Mouse (Mus musculus) forebrain, embryonic 11.5 days (tissue): ENCODE measurements around the gene Notch2. TPM values are rescaled to one million over a fixed set of nuclear protein-coding genes. Genes with fewer than 3 reads are reported as not detected.

ENCODE experiments used
- ATAC-seq: fragments of 200-750 bp; cut with Nextera tagmentation; replicated peaks from 2 replicates; pipeline ENCODE4 v1.8.0; 2017; ENCODE audit warnings: moderate TSS enrichment; ENCODE audit not compliant: low FRiP score
- DNase-seq: peaks from one replicate; pipeline ENCODE4 v3.0.0-alpha.2; 2017; ENCODE audit warnings: low spot score
- H3K27ac ChIP-seq: fragments of 300-500 bp; sonication (generic); 2 replicates; pipeline ENCODE4 v1.5.1; 2014; ENCODE audit warnings: low read depth, low read length
- H3K27me3 ChIP-seq: fragments of 300-500 bp; sonication (generic); 2 replicates; pipeline ENCODE4 v1.6.1; 2014; ENCODE audit warnings: mild to moderate bottlenecking, low read length, mixed read lengths; ENCODE audit not compliant: control insufficient read depth, insufficient read depth
- H3K36me3 ChIP-seq: fragments of 300-500 bp; sonication (generic); 2 replicates; pipeline ENCODE4 v1.6.1; 2014; ENCODE audit warnings: mild to moderate bottlenecking, low read length, moderate library complexity, mixed read lengths; ENCODE audit not compliant: control insufficient read depth, insufficient read depth
- H3K4me1 ChIP-seq: fragments of 300-500 bp; sonication (generic); replicated peaks from 2 replicates; pipeline ENCODE4 v1.6.1; 2014; ENCODE audit warnings: low read length, mixed read lengths; ENCODE audit not compliant: control insufficient read depth, insufficient read depth
- H3K4me2 ChIP-seq: fragments of 300-500 bp; sonication (generic); 2 replicates; pipeline ENCODE4 v1.6.1; 2014; ENCODE audit warnings: low read depth, mild to moderate bottlenecking, low read length, moderate library complexity, mixed read lengths; ENCODE audit not compliant: severe bottlenecking
- H3K4me3 ChIP-seq: fragments of 300-500 bp; sonication (generic); 2 replicates; pipeline ENCODE4 v1.5.1; 2014; ENCODE audit warnings: low read depth, low read length
- H3K9ac ChIP-seq: fragments of 300-500 bp; sonication (generic); 2 replicates; pipeline ENCODE4 v1.6.1; 2014; ENCODE audit warnings: low read length
- H3K9me3 ChIP-seq: fragments of 300-500 bp; sonication (generic); 2 replicates; pipeline ENCODE4 v1.6.1; 2016; ENCODE audit warnings: low read length, mixed read lengths; ENCODE audit not compliant: control insufficient read depth
- WGBS: fragments of 180-500 bp; shearing (Covaris S2); extraction: QIAGEN DNeasy Blood & Tissue Kit; methylation state at CpG from one replicate; pipeline ENCODE4 v1.1.7; 2014; 5-methylcytosine and 5-hydroxymethylcytosine counted together
- polyA plus RNA-seq: library from polyadenylated mRNA; unstranded; fragments of >200 nt; fragmentation: Nextera tagmentation; extraction: Ambion mirVana; gene quantifications from 2 replicates; pipeline ENCODE4 v1.2.1, GENCODE M21; 2014

Gene Notch2
- polyA plus RNA-seq, 1 experiment from 2014 or later, result 27.6 TPM

GRCm38 (mm10) chr3:98016901-98017591 is 3.7 kb downstream of the Notch2 start:
- no peak for ATAC-seq
- Histone ChIP-seq H3K4me2 (no peak overlapping the region), H3K4me3 (no peak overlapping the region), H3K36me3 (no peaks in the 10 kb centered on the region), H3K27ac (no peak overlapping the region), H3K4me1 (0 out of 2 replicates have a peak, but pooled peaks cover 2% of the 10 kb centered on the region), H3K27me3 (no peaks in the 10 kb centered on the region), H3K9me3 (no peaks in the 10 kb centered on the region), H3K9ac (no peak overlapping the region)
- WGBS, result 72% methylated on average over 5 of the region's 5 CpGs
- DNase-seq, result no peak

- Histone ChIP-seq H3K4me2 (no peak overlapping the region), H3K9me3 (no peaks in the 10 kb centered on the region), H3K9ac (no peak overlapping the region), H3K4me3 (no peak overlapping the region), H3K27me3 (no peaks in the 10 kb centered on the region), H3K36me3 (no peaks in the 10 kb centered on the region), H3K27ac (no peak overlapping the region), H3K4me1 (no peaks in the 10 kb centered on the region)
- 85% methylated on average over 4 of the region's 4 CpGs for WGBS
- no peak for ATAC-seq
- no peak for DNase-seq
These were observed 4.9 kb downstream of the Notch2 start for GRCm38 (mm10) chr3:98018187-98018586.

GRCm38 (mm10) chr3:98020431-98021229 is 7.3 kb downstream of the Notch2 start:
- Histone ChIP-seq H3K4me1 (peaks cover 14% of the 10 kb centered on the region), H3K4me3 (no peak overlapping the region), H3K27me3 (no peaks in the 10 kb centered on the region), H3K9me3 (no peaks in the 10 kb centered on the region), H3K36me3 (no peaks in the 10 kb centered on the region), H3K9ac (no peak overlapping the region), H3K4me2 (no peak overlapping the region), H3K27ac (no peak overlapping the region)
- DNase-seq, result no peak
- ATAC-seq, result no peak
- 80% methylated on average over 9 of the region's 9 CpGs for WGBS

- Histone ChIP-seq H3K9me3 (no peaks in the 10 kb centered on the region), H3K36me3 (no peaks in the 10 kb centered on the region), H3K9ac (peak overlapping the region; percentile 33; the same call in 1 of the 2 replicates), H3K4me3 (no peak overlapping the region; the same call in 1 of the 2 replicates), H3K27ac (peak overlapping the region; percentile 69; the same call in 1 of the 2 replicates), H3K4me2 (peak overlapping the region; percentile 29; the same call in 1 of the 2 replicates), H3K4me1 (peaks cover 26% of the 10 kb centered on the region), H3K27me3 (no peaks in the 10 kb centered on the region)
- WGBS, result under 1% methylated on average over 13 of the region's 13 CpGs
- ATAC-seq (peak; percentile 70), DNase-seq (peak; percentile 71)
These were observed 11.0 kb downstream of the Notch2 start for GRCm38 (mm10) chr3:98024288-98024848.

GRCm38 (mm10) chr3:98025521-98025920 is 12.2 kb downstream of the Notch2 start:
- Histone ChIP-seq H3K4me2 (no peak overlapping the region; the same call in 1 of the 2 replicates), H3K4me1 (peaks cover 29% of the 10 kb centered on the region), H3K9ac (no peak overlapping the region; the same call in 1 of the 2 replicates), H3K9me3 (no peaks in the 10 kb centered on the region), H3K27ac (peak overlapping the region; percentile 69), H3K36me3 (no peaks in the 10 kb centered on the region), H3K4me3 (no peak overlapping the region), H3K27me3 (no peaks in the 10 kb centered on the region)
- 24% methylated on average over 14 of the region's 14 CpGs for WGBS
- ATAC-seq (no peak), DNase-seq (no peak)

GRCm38 (mm10) chr3:98025921-98026880 is 12.9 kb downstream of the Notch2 start:
- Histone ChIP-seq H3K9ac (no peak overlapping the region; the same call in 1 of the 2 replicates), H3K27me3 (no peaks in the 10 kb centered on the region), H3K36me3 (no peaks in the 10 kb centered on the region), H3K4me2 (no peak overlapping the region; the same call in 1 of the 2 replicates), H3K27ac (peak overlapping the region; percentile 37; the same call in 1 of the 2 replicates), H3K9me3 (no peaks in the 10 kb centered on the region), H3K4me1 (peaks cover 29% of the 10 kb centered on the region), H3K4me3 (no peak overlapping the region)
- 27% methylated on average over 10 of the region's 10 CpGs for WGBS
- DNase-seq, result no peak
- no peak for ATAC-seq

GRCm38 (mm10) chr3:98027371-98027774 is 14.0 kb downstream of the Notch2 start:
- no peak overlapping the region for H3K4me3 ChIP-seq
- DNase-seq (no peak), ATAC-seq (no peak)
- H3K9ac ChIP-seq, result no peak overlapping the region
- no peak overlapping the region for H3K4me2 ChIP-seq
- no peaks in the 10 kb centered on the region for H3K36me3 ChIP-seq
- H3K27me3 ChIP-seq, result no peaks in the 10 kb centered on the region
- WGBS, result 74% methylated on average over 3 of the region's 3 CpGs
- peaks cover 29% of the 10 kb centered on the region for H3K4me1 ChIP-seq
- H3K9me3 ChIP-seq, result no peaks in the 10 kb centered on the region
- no peak overlapping the region for H3K27ac ChIP-seq

GRCm38 (mm10) chr3:98028072-98028471 is 14.7 kb downstream of the Notch2 start:
- H3K4me1 ChIP-seq, result peaks cover 29% of the 10 kb centered on the region
- H3K27me3 ChIP-seq, result no peaks in the 10 kb centered on the region
- DNase-seq (no peak), ATAC-seq (no peak)
- no peak overlapping the region for H3K4me3 ChIP-seq
- H3K9me3 ChIP-seq, result no peaks in the 10 kb centered on the region
- H3K27ac ChIP-seq, result no peak overlapping the region
- H3K9ac ChIP-seq, result no peak overlapping the region; the same call in 1 of the 2 replicates
- H3K4me2 ChIP-seq, result no peak overlapping the region
- 58% methylated on average over 4 of the region's 4 CpGs for WGBS
- no peaks in the 10 kb centered on the region for H3K36me3 ChIP-seq
